Mouse (Mus musculus) stomach, postnatal 0 days (tissue): ENCODE results near the gene Ncaph2. TPM values are rescaled to one million over a fixed set of nuclear protein-coding genes. Genes with fewer than 3 reads are reported as not detected.

Experiments used
- ATAC-seq: fragments of 200-750 bp; cut with Nextera tagmentation; 2 replicates; pipeline ENCODE4 v1.8.0; 2017; ENCODE audit not compliant: low FRiP score, low TSS enrichment
- DNase-seq: peaks from one replicate; pipeline ENCODE4 v3.0.0-alpha.2; 2016; ENCODE audit warnings: low spot score
- H3K27ac ChIP-seq: fragments of 300-500 bp; sonication (generic); replicated peaks from 2 replicates; pipeline ENCODE4 v1.5.1; 2014; ENCODE audit warnings: mild to moderate bottlenecking, control low read depth
- H3K27me3 ChIP-seq: fragments of 300-500 bp; sonication (generic); 2 replicates; pipeline ENCODE4 v1.6.1; 2014; ENCODE audit warnings: low read length; ENCODE audit not compliant: control insufficient read depth, insufficient read depth
- H3K36me3 ChIP-seq: fragments of 300-500 bp; sonication (generic); 2 replicates; pipeline ENCODE4 v1.6.1; 2014; ENCODE audit warnings: low read length, mixed read lengths; ENCODE audit not compliant: control insufficient read depth, insufficient read depth
- H3K4me1 ChIP-seq: fragments of 300-500 bp; sonication (generic); replicated peaks from 2 replicates; pipeline ENCODE4 v1.6.1; 2014; ENCODE audit warnings: antibody characterized with exemption; ENCODE audit not compliant: control insufficient read depth, insufficient read depth
- H3K4me2 ChIP-seq: fragments of 300-500 bp; sonication (generic); replicated peaks from 2 replicates; pipeline ENCODE4 v1.6.1; 2014; ENCODE audit warnings: low read depth, mild to moderate bottlenecking, control low read depth, moderate library complexity
- H3K4me3 ChIP-seq: fragments of 300-500 bp; sonication (generic); 2 replicates; pipeline ENCODE4 v1.5.1; 2014; ENCODE audit warnings: low read depth, low read length, control low read depth
- H3K9ac ChIP-seq: fragments of 300-500 bp; sonication (generic); 2 replicates; pipeline ENCODE4 v1.6.1; 2014; ENCODE audit warnings: mild to moderate bottlenecking, low read length, control low read depth, mixed read lengths
- H3K9me3 ChIP-seq: fragments of 300-500 bp; sonication (generic); 2 replicates; pipeline ENCODE4 v1.6.1; 2016; ENCODE audit warnings: low read length; ENCODE audit not compliant: control insufficient read depth
- CTCF ChIP-seq: IDR thresholded peaks from 2 replicates; pipeline ENCODE4 v1.5.1; 2016; ENCODE audit warnings: antibody characterized with exemption, low read depth, mild to moderate bottlenecking, moderate library complexity
- EP300 ChIP-seq: optimal IDR thresholded peaks from 2 replicates; pipeline ENCODE3; 2016; ENCODE audit warnings: antibody characterized with exemption
- WGBS: fragments of 180-500 bp; shearing (Covaris S2); extraction: QIAGEN DNeasy Blood & Tissue Kit; methylation state at CpG from one replicate; pipeline ENCODE4 v1.1.7; 2014; 5-methylcytosine and 5-hydroxymethylcytosine counted together
- polyA plus RNA-seq: library from polyadenylated mRNA; unstranded; fragments of >200 nt; fragmentation: Nextera tagmentation; extraction: Ambion mirVana; gene quantifications from 2 replicates; pipeline ENCODE4 v1.2.1, GENCODE M21; 2015

Ncaph2 gene
- polyA plus RNA-seq, 1 experiment from 2014 or later = 72.8 TPM

GRCm38 (mm10) chr15:89390081-89390480 lies 34.6 kb downstream of the Ncaph2 start:
- 85% methylated on average over 10 of the region's 10 CpGs for WGBS
- TF ChIP-seq EP300 = no peak
- TF ChIP-seq CTCF = no peak
- ATAC-seq = no peak

GRCm38 (mm10) chr15:89396883-89397282 lies 41.4 kb downstream of the Ncaph2 start:
- Histone ChIP-seq H3K4me1 (no peaks in the 10 kb centered on the region), H3K9me3 (no peaks in the 10 kb centered on the region), H3K9ac (no peak overlapping the region), H3K27ac (no peak overlapping the region), H3K36me3 (no peaks in the 10 kb centered on the region), H3K4me3 (no peak overlapping the region), H3K27me3 (no peaks in the 10 kb centered on the region), H3K4me2 (no peak overlapping the region)
- peak; percentile 91 for ATAC-seq
- TF ChIP-seq CTCF (no peak), EP300 (no peak)
- 70% methylated on average over 4 of the region's 4 CpGs for WGBS
- peak; percentile 48 for DNase-seq

More at GRCm38 (mm10) chr15:89390081-89390480, 34.6 kb downstream of the Ncaph2 start:
- Histone ChIP-seq H3K4me1 (no peaks in the 10 kb centered on the region), H3K27ac (no peak overlapping the region), H3K27me3 (0 out of 2 replicates have a peak, but pooled peaks cover 2% of the 10 kb centered on the region), H3K9ac (no peak overlapping the region), H3K4me3 (no peak overlapping the region), H3K36me3 (no peaks in the 10 kb centered on the region), H3K4me2 (no peak overlapping the region), H3K9me3 (no peaks in the 10 kb centered on the region)
- DNase-seq = no peak

GRCm38 (mm10) chr15:89398146-89398545 lies 42.6 kb downstream of the Ncaph2 start:
- no peak overlapping the region for H3K27ac ChIP-seq
- H3K9ac ChIP-seq = no peak overlapping the region
- WGBS = 81% methylated on average over 2 of the region's 2 CpGs
- no peaks in the 10 kb centered on the region for H3K9me3 ChIP-seq
- H3K27me3 ChIP-seq = no peaks in the 10 kb centered on the region
- TF ChIP-seq CTCF = no peak
- TF ChIP-seq EP300 = no peak
- DNase-seq = no peak
- no peaks in the 10 kb centered on the region for H3K36me3 ChIP-seq
- no peak overlapping the region for H3K4me2 ChIP-seq
- no peaks in the 10 kb centered on the region for H3K4me1 ChIP-seq
- no peak for ATAC-seq
- H3K4me3 ChIP-seq = no peak overlapping the region

- no peak overlapping the region for H3K4me3 ChIP-seq
- ATAC-seq = no peak
- no peak for DNase-seq
- H3K9me3 ChIP-seq = no peaks in the 10 kb centered on the region
- whole genome bisulfite sequencing = 33% methylated on average over 1 of the region's 1 CpGs
- no peak overlapping the region for H3K27ac ChIP-seq
- H3K9ac ChIP-seq = no peak overlapping the region
- H3K4me2 ChIP-seq = no peak overlapping the region
- H3K4me1 ChIP-seq = no peaks in the 10 kb centered on the region
- H3K27me3 ChIP-seq = no peaks in the 10 kb centered on the region
- no peaks in the 10 kb centered on the region for H3K36me3 ChIP-seq
- TF ChIP-seq EP300 = no peak
- no peak for TF ChIP-seq CTCF
These were observed 44.2 kb downstream of the Ncaph2 start for GRCm38 (mm10) chr15:89399716-89400115.

- TF ChIP-seq CTCF (no peak), EP300 (no peak)
These were observed 47.0 kb downstream of the Ncaph2 start for GRCm38 (mm10) chr15:89402471-89402870.

GRCm38 (mm10) chr15:89404831-89405623 lies 49.5 kb downstream of the Ncaph2 start:
- Histone ChIP-seq H3K36me3 (no peaks in the 10 kb centered on the region), H3K9ac (no peak overlapping the region), H3K4me2 (no peak overlapping the region), H3K4me3 (no peak overlapping the region), H3K27ac (no peak overlapping the region), H3K4me1 (no peaks in the 10 kb centered on the region), H3K27me3 (no peaks in the 10 kb centered on the region), H3K9me3 (peaks cover 3% of the 10 kb centered on the region; the same call in 1 of the 2 replicates)
- no peak for DNase-seq
- WGBS = 78% methylated on average over 10 of the region's 10 CpGs
- ATAC-seq = no peak
- TF ChIP-seq EP300 (no peak), CTCF (no peak)

More at GRCm38 (mm10) chr15:89402471-89402870, 47.0 kb downstream of the Ncaph2 start:
- Histone ChIP-seq H3K27me3 (no peaks in the 10 kb centered on the region), H3K9ac (no peak overlapping the region), H3K4me2 (no peak overlapping the region), H3K36me3 (no peaks in the 10 kb centered on the region), H3K9me3 (no peaks in the 10 kb centered on the region), H3K27ac (no peak overlapping the region), H3K4me3 (no peak overlapping the region), H3K4me1 (no peaks in the 10 kb centered on the region)
- ATAC-seq = no peak
- DNase-seq = no peak
- 83% methylated on average over 1 of the region's 1 CpGs for WGBS
